Mouse (Mus musculus): ENCODE results near the gene Lypd5. TPM values are rescaled to one million over a fixed set of nuclear protein-coding genes. Genes with fewer than 3 reads are reported as not detected.

The Lypd5 gene
- total and polyA plus RNA-seq, 3 experiments: not detected

- dilution Hi-C loops (cut with MboI; ENCODE audit: extremely low pct_ligation_motif_present, extremely low pct_unique_long_range_greater_than_20kb, low sequenced_read_pairs): no loop called here
- Histone ChIP-seq H3K27ac (ENCODE audit: insufficient read depth, low read depth) (0 out of 2 replicates have a peak overlapping the region, but pooled peaks have one; percentile 3), H3K4me3 (replicated peaks in 1 of 3; ENCODE audit: low read depth in 2 of 3, low read length in 2 of 3, poor library complexity in 1 of 3) (no peak overlapping the region), H3K4me1 (ENCODE audit: control insufficient read depth in 1 of 2, insufficient read depth in 2 of 2) (peaks cover 24 to 70% of the 10 kb centered on the region in 2 experiments), H3K9me3 (replicated peaks; ENCODE audit: low read length) (no peaks in the 10 kb centered on the region), H3K36me3 (replicated peaks in 1 of 2; ENCODE audit: control insufficient read depth in 1 of 2, insufficient read depth in 1 of 2, low read length in 1 of 2) (peaks cover 0 to 28% of the 10 kb centered on the region in 2 experiments), H3K27me3 (replicated peaks) (no peaks in the 10 kb centered on the region), H3K79me2 (replicated peaks; ENCODE audit: control insufficient read depth, extremely low read depth, insufficient read depth, poor library complexity, severe bottlenecking) (no peaks in the 10 kb centered on the region), H3K9ac (ENCODE audit: insufficient read depth, low read depth) (0 out of 2 replicates have a peak overlapping the region, but pooled peaks have one; percentile 1), H3K4me2 (ENCODE audit: insufficient read depth, low read depth, poor library complexity, severe bottlenecking) (peak overlapping the region; percentile 1; the same call in 1 of the 2 replicates)
- TF ChIP-seq EP300 (IDR thresholded peaks at IDR 0.05; ENCODE audit: low read length): no peak
- TF ChIP-seq MAZ (IDR thresholded peaks at IDR 0.05; ENCODE audit: low read depth, low read length): no peak
- TF ChIP-seq ZMIZ1 (IDR thresholded peaks at IDR 0.05; ENCODE audit: low read depth, low read length): no peak
- TF ChIP-seq MEF2A (IDR thresholded peaks at IDR 0.05; ENCODE audit: borderline replicate concordance, low read depth, low read length): no peak
- in situ Hi-C loops (cut with MboI; ENCODE audit: low pct_ligation_motif_present, low pct_unique_long_range_greater_than_20kb, low sequenced_read_pairs): loop anchor here (25.0 kb wide), 1 partner anchor 418 kb away; the partner anchor contains the start of genes Vmn1r180 and Vmn1r181
- DNase-seq (ENCODE audit: extremely low read depth): no peak
Observed at GRCm38 (mm10) chr7:24380370-24380769, 31.4 kb downstream of the Lypd5 start.

DNA sequence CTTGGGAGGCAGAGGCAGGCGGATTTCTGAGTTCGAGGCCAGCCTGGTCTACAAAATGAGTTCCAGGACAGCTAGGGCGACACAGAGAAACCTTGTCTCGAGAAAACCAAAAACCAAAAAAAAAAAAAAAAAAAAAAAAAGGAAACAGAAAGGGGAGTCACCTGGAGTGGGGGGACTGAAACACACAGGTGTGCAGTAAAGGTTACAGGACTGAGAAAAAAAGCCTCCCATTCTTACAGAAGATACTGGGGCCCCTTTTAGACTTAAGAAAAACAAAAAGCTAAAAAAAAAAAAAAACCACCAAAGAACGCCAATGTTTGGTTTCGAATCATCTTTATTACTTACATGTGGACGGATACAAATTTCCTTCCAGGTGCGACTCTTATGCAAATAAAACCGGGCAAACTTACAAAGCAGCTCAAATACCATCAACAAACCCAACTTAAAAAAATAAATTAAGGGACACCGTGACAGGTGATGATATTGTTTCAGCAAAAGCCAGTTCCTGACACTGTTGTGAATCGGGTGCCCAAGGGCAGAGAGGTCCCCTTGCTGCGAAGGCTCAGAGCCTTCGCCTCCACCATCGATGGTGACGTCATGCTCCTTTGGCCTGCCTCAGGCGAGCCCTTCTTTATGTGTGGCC, 33.9 kb downstream of the Lypd5 start:
- TF ChIP-seq PAX5 (IDR thresholded peaks at IDR 0.05; ENCODE audit: low read length) (no peak), ETS1 (conservative IDR thresholded peaks at IDR 0.05; ENCODE audit: low read depth, low read length) (0 out of 2 replicates have a peak, but pooled peaks have one; percentile 14), TCF12 (IDR thresholded peaks at IDR 0.05; ENCODE audit: low read depth, low read length) (peak; percentile 51; the same call in 1 of the 2 replicates), JUND (conservative IDR thresholded peaks at IDR 0.05; ENCODE audit: low read depth, low read length) (0 out of 2 replicates have a peak, but pooled peaks have one; percentile 22), IRF4 (IDR thresholded peaks at IDR 0.05; ENCODE audit: low read depth, low read length) (peak; percentile 15; the same call in 1 of the 2 replicates), JUN (IDR thresholded peaks at IDR 0.05; ENCODE audit: insufficient read depth, low read depth, low read length) (no peak), EP300 (IDR thresholded peaks at IDR 0.05; ENCODE audit: low read length) (peak; percentile 46; the same call in 1 of the 2 replicates), ZNF384 (IDR thresholded peaks at IDR 0.05; ENCODE audit: low read depth, low read length) (peak; percentile 92)
- no peak for DNase-seq (ENCODE audit: extremely low read depth)
- H3K27me3 ChIP-seq (replicated peaks): no peaks in the 10 kb centered on the region
- H3K27ac ChIP-seq (ENCODE audit: insufficient read depth, low read depth): no peak overlapping the region
- no peak overlapping the region for H3K9ac ChIP-seq (ENCODE audit: insufficient read depth, low read depth)
- dilution Hi-C loops (cut with MboI; ENCODE audit: extremely low pct_ligation_motif_present, extremely low pct_unique_long_range_greater_than_20kb, low sequenced_read_pairs) (no loop called here), in situ Hi-C loops (cut with MboI; ENCODE audit: low pct_ligation_motif_present, low pct_unique_long_range_greater_than_20kb, low sequenced_read_pairs) (loop anchor here (25.0 kb wide), 1 partner anchor 421 kb away; the partner anchor contains the start of genes Vmn1r180 and Vmn1r181)
- H3K4me1 ChIP-seq (ENCODE audit: control insufficient read depth in 1 of 2, insufficient read depth in 2 of 2): peaks cover 28 to 73% of the 10 kb centered on the region in 2 experiments
- no peaks in the 10 kb centered on the region for H3K9me3 ChIP-seq (replicated peaks; ENCODE audit: low read length)
- H3K79me2 ChIP-seq (replicated peaks; ENCODE audit: control insufficient read depth, extremely low read depth, insufficient read depth, poor library complexity, severe bottlenecking): no peaks in the 10 kb centered on the region
- H3K4me2 ChIP-seq (ENCODE audit: insufficient read depth, low read depth, poor library complexity, severe bottlenecking): no peak overlapping the region; the same call in 1 of the 2 replicates
- peaks cover 0 to 25% of the 10 kb centered on the region in 2 experiments for H3K36me3 ChIP-seq (replicated peaks in 1 of 2; ENCODE audit: control insufficient read depth in 1 of 2, insufficient read depth in 1 of 2, low read length in 1 of 2)
- H3K4me3 ChIP-seq (replicated peaks in 1 of 3; ENCODE audit: low read depth in 2 of 3, low read length in 2 of 3, poor library complexity in 1 of 3): no peak overlapping the region
